Comparison of ENCODE assay signal across 29 mouse cellular contexts in the genomic region with DNA sequence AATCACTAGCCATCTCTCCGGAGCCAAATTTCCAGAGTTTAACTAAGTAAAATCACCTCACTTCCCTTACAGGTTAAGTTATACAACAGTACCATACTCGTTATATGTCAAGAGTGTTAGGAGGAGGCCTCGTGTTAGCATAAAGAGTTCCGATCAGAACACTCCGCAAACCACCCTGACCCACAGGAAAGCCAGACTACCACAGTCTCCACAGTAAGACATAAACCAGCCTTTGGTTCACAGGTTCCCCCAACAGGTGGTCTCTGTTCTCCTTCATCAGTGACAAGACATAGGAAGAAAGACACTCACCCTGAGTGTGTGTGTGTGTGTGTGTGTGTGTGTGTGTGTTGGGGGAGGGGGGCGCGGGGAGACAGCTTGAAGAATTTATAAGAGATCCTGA. TPM values are rescaled to one million over a fixed set of nuclear protein-coding genes. Genes with fewer than 3 reads are reported as not detected.
DNase-seq lines count a peak whose midpoint lies in the region; TF ChIP-seq lines count a peak whose summit lies in the region.
"Had no signal": no experiment of that assay in that cellular context is flagged by ENCODE, and none has a peak within 500 bp of the region (broad histone marks: within the 10 kb centered on the region; RNA-seq: fewer than 3 reads in every experiment).

No protein-coding gene starts in this region.

- TF ChIP-seq POLR2A in spleen, adult 2 months (IDR thresholded peaks at IDR 0.05; ENCODE audit: low read depth, low read length), result no peak

- H3K27me3 ChIP-seq in spleen, adult 2 months (ENCODE audit: control insufficient read depth, insufficient read depth, low read length), result no peaks in the 10 kb centered on the region
- H3K27me3 ChIP-seq: embryonic facial prominence, embryonic 13.5 days; forebrain, embryonic 12.5 days; forebrain, embryonic 15.5 days; heart, embryonic 13.5 days; Patski had no signal

- no peak for TF ChIP-seq CTCF in spleen, adult 2 months (IDR thresholded peaks at IDR 0.05; ENCODE audit: extremely low read depth, insufficient read depth, insufficient read length, insufficient replicate concordance)

- H3K4me1 ChIP-seq in spleen, adult 2 months (ENCODE audit: control insufficient read depth, insufficient read depth, insufficient read length), result peaks cover 27% of the 10 kb centered on the region; the same call in 1 of the 2 replicates

- no peak for DNase-seq in spleen, adult 2 months (ENCODE audit: low read depth in 1 of 2, low spot score in 2 of 2)
- DNase-seq in spleen, adult 12 weeks (ENCODE audit: low spot score), result no peak
- DNase-seq in thymus, postnatal 14 days, result peak; percentile 40
- no peak for DNase-seq in thymus, postnatal 10 days (ENCODE audit: low spot score in 2 of 2)
- peak; percentile 20 for DNase-seq in T-cell, adult 2 months (ENCODE audit: low spot score)
- peak; percentile 33 for DNase-seq in thymus, postnatal 25 days
- DNase-seq in kidney, postnatal 36 days, result no peak
- DNase-seq in right cerebral cortex, postnatal 4 days, result no peak
- DNase-seq: adrenal gland, adult 2 months; adrenal gland, postnatal 14 days; cerebellum, adult 11-12 months; cerebellum, adult 8-10 months; cerebellum, postnatal 10 days; cerebellum, postnatal 36 days; embryo, embryonic 11 days; gastrocnemius, postnatal 25 days; heart, adult 2 months; heart, postnatal 14 days; heart, postnatal 4 days had no signal

- H3K27ac ChIP-seq in spleen, adult 2 months (ENCODE audit: insufficient read depth, low read length), result peak overlapping the region; percentile 58
- H3K27ac ChIP-seq: embryonic facial prominence, embryonic 10.5 days; embryonic facial prominence, embryonic 13.5 days; forebrain, embryonic 12.5 days; forebrain, embryonic 15.5 days; heart, adult 2 months; heart, embryonic 10.5 days; heart, embryonic 13.5 days; hindbrain, embryonic 14.5 days; hindbrain, postnatal 0 days had no signal

- WGBS in spleen, adult 2 months, result 65% methylated on average over 7 of the region's 7 CpGs

- H3K36me3 ChIP-seq in spleen, adult 2 months (ENCODE audit: control insufficient read depth, insufficient read depth, low read length), result peaks cover 6% of the 10 kb centered on the region

- no peak overlapping the region for H3K4me3 ChIP-seq in spleen, adult 2 months (ENCODE audit: extremely low read depth, insufficient read depth, insufficient read length)
- H3K4me3 ChIP-seq: embryonic facial prominence, embryonic 10.5 days; embryonic facial prominence, embryonic 13.5 days; erythroblast, embryonic 14.5 days; forebrain, embryonic 12.5 days; forebrain, embryonic 15.5 days; heart, adult 2 months; heart, embryonic 10.5 days; heart, embryonic 13.5 days had no signal

RNA-seq across cellular contexts. Expression of a gene that starts 3.7 kb away (rescaled TPM):
- polyA plus RNA-seq in spleen, adult 2 months (2012; rRNA removed), result 6.0 and 6.1 TPM in 2 replicates

RNA-seq across cellular contexts. Expression of a gene that starts 43.3 kb away (rescaled TPM):
- polyA plus RNA-seq in spleen, adult 2 months (2012; rRNA removed), result 1.7 TPM in 2 replicates

RNA-seq across cellular contexts. Expression of a gene that starts 52.6 kb away (rescaled TPM):
- polyA plus RNA-seq in spleen, adult 2 months (2012; rRNA removed), result 16.6 and 21.5 TPM in 2 replicates

Comparison
In these comparisons a context has a peak if more than half of its experiments do, and no peak if none do; other contexts are left out.
1. DNase-seq: peak in thymus, postnatal 14 days (single experiment), T-cell, adult 2 months (single experiment) and thymus, postnatal 25 days (single experiment); none in spleen, adult 2 months (0 of 2), spleen, adult 12 weeks (single experiment), thymus, postnatal 10 days (0 of 2), kidney, postnatal 36 days (0 of 2) and right cerebral cortex, postnatal 4 days (single experiment).